Mouse (Mus musculus): ENCODE measurements around the gene March8.

DNA sequence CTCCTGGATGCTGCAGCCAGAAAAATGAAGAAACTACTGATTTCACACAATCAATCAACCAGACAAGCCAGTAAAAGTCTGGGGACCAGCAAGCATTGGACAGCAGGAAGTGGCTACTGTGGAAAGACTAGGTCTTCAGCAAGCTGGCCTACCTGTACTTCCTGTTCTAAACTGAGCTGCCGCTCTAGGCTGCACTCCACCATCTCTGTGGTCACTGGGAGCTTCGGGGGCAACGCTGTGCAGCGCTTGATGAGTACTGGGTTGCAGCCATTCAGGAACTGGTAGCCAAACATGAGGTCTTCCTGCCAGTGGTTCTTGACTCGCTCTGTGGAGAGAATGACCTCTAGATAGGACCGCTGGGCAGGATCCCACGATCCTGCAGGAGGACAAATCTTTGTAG lies 85.2 kb downstream of the March8 start:
- no peak for TF ChIP-seq CTCF (IDR thresholded peaks at IDR 0.05 in 2 of 3, conservative IDR thresholded peaks at IDR 0.05 in 1 of 3; ENCODE audit: control insufficient read depth in 1 of 3, insufficient read depth in 1 of 3, low read depth in 2 of 3, low read length in 3 of 3, poor library complexity in 1 of 3, severe bottlenecking in 1 of 3)
- no peak for TF ChIP-seq POLR2A (IDR thresholded peaks at IDR 0.05; ENCODE audit: control insufficient read depth in 1 of 2, insufficient read depth in 1 of 2, low read depth in 1 of 2, low read length in 2 of 2, poor library complexity in 1 of 2)
- no peak for TF ChIP-seq USF1 (IDR thresholded peaks at IDR 0.05; ENCODE audit: low read depth, low read length)
- no peak for TF ChIP-seq EP300 (IDR thresholded peaks at IDR 0.05; ENCODE audit: low read depth in 1 of 2, low read length in 2 of 2)
- TF ChIP-seq TAL1 (IDR thresholded peaks at IDR 0.05; ENCODE audit: low read length): no peak

All from MEL (cell line).